Mouse (Mus musculus): ENCODE data around the gene Olfr1417.

- no peak for TF ChIP-seq TCF12 (IDR thresholded peaks at IDR 0.05; ENCODE audit: low read depth, low read length)
- peak in 2 of 3 experiments; percentile 35 to 46; a peak in 5 of 6 replicates for TF ChIP-seq CTCF (IDR thresholded peaks at IDR 0.05 in 2 of 3, conservative IDR thresholded peaks at IDR 0.05 in 1 of 3; ENCODE audit: control insufficient read depth in 1 of 3, insufficient read depth in 1 of 3, low read depth in 2 of 3, low read length in 3 of 3, poor library complexity in 1 of 3, severe bottlenecking in 1 of 3)
- TF ChIP-seq KAT2A (conservative IDR thresholded peaks at IDR 0.05; ENCODE audit: low read depth, low read length), result no peak
- no peak for TF ChIP-seq NRF1 (IDR thresholded peaks at IDR 0.05; ENCODE audit: insufficient read depth, low read depth, low read length, poor library complexity, severe bottlenecking)
- TF ChIP-seq CHD2 (IDR thresholded peaks at IDR 0.05; ENCODE audit: low read length), result no peak
Observed at GRCm38 (mm10) chr19:11819800-11820199, 19.2 kb downstream of the Olfr1417 start.
